Mouse (Mus musculus): Measurements from ENCODE around the gene Arsa. TPM values are rescaled to one million over a fixed set of nuclear protein-coding genes. Genes with fewer than 3 reads are reported as not detected.

Arsa gene
- polyA plus RNA-seq (2014; fragmentation: Illumina TruSeq; extraction: RNeasy Lipid Tissue Mini Kit (QIAGEN cat#74804); ENCODE audit: low replicate concordance), result 2.8 TPM

GRCm38 (mm10) chr15:89477091-89477491 is at the start of gene Arsa:
TSS of gene Arsa (minus strand) at chr15:89477425.

GRCm38 (mm10) chr15:89498961-89499688 is 21.9 kb upstream of the Arsa start, which contains the start of gene Shank3:
TSS of gene Shank3 (plus strand) at chr15:89499623.

GRCm38 (mm10) chr15:89453865-89454478 is 23.3 kb downstream of the Arsa start, which contains the start of gene Mapk8ip2:
TSS of gene Mapk8ip2 (plus strand) at chr15:89453913.

GRCm38 (mm10) chr15:89429352-89430221 is 47.6 kb downstream of the Arsa start, which contains the start of the genes C730034F03Rik, Gm44502 and Chkb:
TSS of gene C730034F03Rik (plus strand) at chr15:89429589.
TSS of gene Gm44502 (minus strand) at chr15:89429696.
TSS of gene Chkb (minus strand) at chr15:89429908.

GRCm38 (mm10) chr15:89425711-89426121 is 51.5 kb downstream of the Arsa start, which contains the start of gene Cpt1b:
TSS of gene Cpt1b (minus strand) at chr15:89425863.

Other genes starting within 250 kb of the Arsa start
- 1.7 TPM for gene Sbf1, start 162.1 kb downstream of the Arsa start, polyA plus RNA-seq (2014; fragmentation: Illumina TruSeq; extraction: RNeasy Lipid Tissue Mini Kit (QIAGEN cat#74804); ENCODE audit: low replicate concordance)
- gene Adm2, start 154.7 kb downstream of the Arsa start, polyA plus RNA-seq (2014; fragmentation: Illumina TruSeq; extraction: RNeasy Lipid Tissue Mini Kit (QIAGEN cat#74804); ENCODE audit: low replicate concordance), result not detected
- not detected for gene Miox, start 143.0 kb downstream of the Arsa start, polyA plus RNA-seq (2014; fragmentation: Illumina TruSeq; extraction: RNeasy Lipid Tissue Mini Kit (QIAGEN cat#74804); ENCODE audit: low replicate concordance)
- not detected for gene Lmf2, start 121.8 kb downstream of the Arsa start, polyA plus RNA-seq (2014; fragmentation: Illumina TruSeq; extraction: RNeasy Lipid Tissue Mini Kit (QIAGEN cat#74804); ENCODE audit: low replicate concordance)
- gene Ncaph2, start 121.7 kb downstream of the Arsa start, polyA plus RNA-seq (2014; fragmentation: Illumina TruSeq; extraction: RNeasy Lipid Tissue Mini Kit (QIAGEN cat#74804); ENCODE audit: low replicate concordance), result 4.1 TPM
- 0.37 TPM for gene Sco2, start 103.6 kb downstream of the Arsa start, polyA plus RNA-seq (2014; fragmentation: Illumina TruSeq; extraction: RNeasy Lipid Tissue Mini Kit (QIAGEN cat#74804); ENCODE audit: low replicate concordance)
- gene Tymp, start 100.4 kb downstream of the Arsa start, polyA plus RNA-seq (2014; fragmentation: Illumina TruSeq; extraction: RNeasy Lipid Tissue Mini Kit (QIAGEN cat#74804); ENCODE audit: low replicate concordance), result not detected
- not detected for gene Odf3b, start 98.1 kb downstream of the Arsa start, polyA plus RNA-seq (2014; fragmentation: Illumina TruSeq; extraction: RNeasy Lipid Tissue Mini Kit (QIAGEN cat#74804); ENCODE audit: low replicate concordance)
- gene Klhdc7b, start 92.5 kb downstream of the Arsa start, polyA plus RNA-seq (2014; fragmentation: Illumina TruSeq; extraction: RNeasy Lipid Tissue Mini Kit (QIAGEN cat#74804); ENCODE audit: low replicate concordance), result not detected
- not detected for gene Syce3, start 66.9 kb downstream of the Arsa start, polyA plus RNA-seq (2014; fragmentation: Illumina TruSeq; extraction: RNeasy Lipid Tissue Mini Kit (QIAGEN cat#74804); ENCODE audit: low replicate concordance)
- gene Cpt1b, start 51.6 kb downstream of the Arsa start, polyA plus RNA-seq (2014; fragmentation: Illumina TruSeq; extraction: RNeasy Lipid Tissue Mini Kit (QIAGEN cat#74804); ENCODE audit: low replicate concordance), result 0.52 TPM
- 3.6 TPM for gene C730034F03Rik, start 47.8 kb downstream of the Arsa start, polyA plus RNA-seq (2014; fragmentation: Illumina TruSeq; extraction: RNeasy Lipid Tissue Mini Kit (QIAGEN cat#74804); ENCODE audit: low replicate concordance)
- gene Gm44502, start 47.7 kb downstream of the Arsa start, polyA plus RNA-seq (2014; fragmentation: Illumina TruSeq; extraction: RNeasy Lipid Tissue Mini Kit (QIAGEN cat#74804); ENCODE audit: low replicate concordance), result not detected
- 125 TPM for gene Chkb, start 47.5 kb downstream of the Arsa start, polyA plus RNA-seq (2014; fragmentation: Illumina TruSeq; extraction: RNeasy Lipid Tissue Mini Kit (QIAGEN cat#74804); ENCODE audit: low replicate concordance)
- gene Mapk8ip2, start 23.5 kb downstream of the Arsa start, polyA plus RNA-seq (2014; fragmentation: Illumina TruSeq; extraction: RNeasy Lipid Tissue Mini Kit (QIAGEN cat#74804); ENCODE audit: low replicate concordance), result 0.30 TPM
- gene Shank3, start 22.2 kb upstream of the Arsa start, polyA plus RNA-seq (2014; fragmentation: Illumina TruSeq; extraction: RNeasy Lipid Tissue Mini Kit (QIAGEN cat#74804); ENCODE audit: low replicate concordance), result 0.71 TPM
- not detected for gene Acr, start 90.9 kb upstream of the Arsa start, polyA plus RNA-seq (2014; fragmentation: Illumina TruSeq; extraction: RNeasy Lipid Tissue Mini Kit (QIAGEN cat#74804); ENCODE audit: low replicate concordance)
- 1.2 TPM for gene Rabl2, start 114.5 kb upstream of the Arsa start, polyA plus RNA-seq (2014; fragmentation: Illumina TruSeq; extraction: RNeasy Lipid Tissue Mini Kit (QIAGEN cat#74804); ENCODE audit: low replicate concordance)